Mouse (Mus musculus): ENCODE data around the gene Ceacam9. TPM values are rescaled to one million over a fixed set of nuclear protein-coding genes. Genes with fewer than 3 reads are reported as not detected.
A peak's percentile ranks its signal among the peaks of the same experiment; 100 is the strongest.

Ceacam9 gene
- polyA plus RNA-seq, 1 experiment = 0.07 TPM

DNA sequence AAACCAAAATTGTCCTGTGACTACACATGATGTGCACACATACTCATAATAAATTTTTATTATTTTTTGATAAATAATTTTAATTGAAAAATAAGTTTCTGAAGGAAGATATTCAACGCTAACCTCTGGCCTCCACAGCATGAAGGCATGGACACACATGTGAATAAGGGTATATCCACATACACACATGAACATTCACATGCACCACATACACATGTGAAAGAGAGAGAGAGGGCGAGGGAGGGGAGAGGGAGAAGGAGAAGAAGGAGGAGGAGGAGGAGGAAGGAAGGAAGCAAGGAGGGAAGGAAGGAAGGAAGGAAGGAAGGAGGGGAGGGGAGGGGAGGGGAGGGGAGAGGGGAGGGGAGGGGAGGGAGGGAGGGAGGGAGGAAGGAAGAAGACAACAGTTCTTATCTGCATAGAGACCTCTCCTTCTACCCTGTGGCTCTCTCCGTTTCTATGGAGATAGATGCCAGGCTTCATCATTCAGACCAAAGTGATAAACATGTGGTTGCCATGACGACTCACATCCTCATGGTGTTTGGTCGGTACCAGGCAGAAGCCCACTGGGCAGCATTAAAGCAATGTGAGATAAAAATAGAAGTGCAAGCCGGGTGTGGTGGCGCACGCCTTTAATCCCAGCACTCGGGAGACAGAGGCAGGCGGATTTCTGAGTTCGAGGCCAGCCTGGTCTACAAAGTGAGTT, 37.3 kb downstream of the Ceacam9 start:
- H3K27ac ChIP-seq (ENCODE audit: control insufficient read depth, insufficient read depth, low read length) = no peak overlapping the region
- no peak overlapping the region for H3K4me3 ChIP-seq (ENCODE audit: control insufficient read depth, insufficient read depth, low read length)
- H3K4me1 ChIP-seq (replicated peaks; ENCODE audit: control insufficient read depth, insufficient read depth, low read length) = peaks cover 20% of the 10 kb centered on the region
- TF ChIP-seq POLR2A (IDR thresholded peaks at IDR 0.05; ENCODE audit: control insufficient read depth, extremely low read depth, insufficient read depth, low read length, poor library complexity) = no peak
- no peak for TF ChIP-seq CTCF (IDR thresholded peaks at IDR 0.05; ENCODE audit: borderline replicate concordance, control insufficient read depth, extremely low read depth, insufficient read depth, low read length, poor library complexity)
- no peak for DNase-seq
- H3K36me3 ChIP-seq (ENCODE audit: control insufficient read depth, insufficient read depth, low read length) = no peaks in the 10 kb centered on the region
- H3K27me3 ChIP-seq (ENCODE audit: control insufficient read depth, insufficient read depth, low read length) = no peaks in the 10 kb centered on the region
- WGBS = 77% methylated on average over 10 of the region's 11 CpGs

DNA sequence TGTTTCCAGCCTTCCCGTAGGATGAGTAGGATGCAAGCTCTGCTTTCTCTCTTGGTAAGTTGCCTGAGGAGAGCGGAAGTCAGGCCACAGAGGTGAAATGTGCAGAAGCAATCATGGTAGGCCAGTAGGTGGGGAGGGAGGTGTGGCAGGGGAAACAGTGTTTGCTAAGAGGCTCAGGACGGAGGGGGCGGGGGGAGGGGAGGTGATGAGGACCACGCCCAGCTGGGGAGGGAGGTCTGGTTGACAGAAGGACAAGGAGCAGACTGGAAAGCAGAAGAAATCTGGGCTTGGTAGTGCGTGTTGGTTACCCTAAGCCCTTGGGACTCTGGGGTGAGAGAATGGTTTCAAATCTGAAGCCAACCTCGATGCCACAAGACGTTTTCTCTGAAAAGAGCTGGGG, 38.6 kb downstream of the Ceacam9 start:
- no peak overlapping the region for H3K27ac ChIP-seq (ENCODE audit: control insufficient read depth, insufficient read depth, low read length)
- H3K27me3 ChIP-seq (ENCODE audit: control insufficient read depth, insufficient read depth, low read length) = no peaks in the 10 kb centered on the region
- WGBS = 18% methylated on average over 8 of the region's 8 CpGs

DNA sequence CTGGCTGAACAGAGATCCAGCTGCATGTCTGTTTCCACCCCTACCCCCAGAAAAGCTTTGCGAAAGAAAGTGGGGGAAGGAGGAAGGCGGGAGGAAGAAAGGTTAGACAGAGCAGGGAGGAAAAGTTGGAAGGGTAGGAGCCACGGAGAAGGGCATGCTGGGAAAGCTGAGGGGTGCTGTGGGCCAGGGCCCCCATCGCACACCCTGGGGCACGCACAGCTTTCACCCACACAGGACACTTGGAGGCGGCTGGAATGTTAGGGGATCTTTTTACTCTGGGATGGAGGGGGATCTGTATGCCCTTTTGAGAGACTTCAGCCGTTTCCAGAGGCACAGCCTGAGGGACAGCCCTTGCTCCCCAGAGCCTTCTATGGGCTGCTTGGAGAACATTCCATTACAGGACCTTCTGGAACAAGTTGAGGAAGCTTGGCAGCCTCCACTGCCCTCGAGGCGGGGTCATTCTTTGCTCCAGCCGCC, 39.3 kb downstream of the Ceacam9 start:
- 78% methylated on average over 9 of the region's 10 CpGs for WGBS
- Histone ChIP-seq H3K4me1 (replicated peaks; ENCODE audit: control insufficient read depth, insufficient read depth, low read length) (peaks cover 32% of the 10 kb centered on the region), H3K27me3 (ENCODE audit: control insufficient read depth, insufficient read depth, low read length) (no peaks in the 10 kb centered on the region), H3K4me3 (ENCODE audit: control insufficient read depth, insufficient read depth, low read length) (no peak overlapping the region), H3K36me3 (ENCODE audit: control insufficient read depth, insufficient read depth, low read length) (no peaks in the 10 kb centered on the region), H3K27ac (ENCODE audit: control insufficient read depth, insufficient read depth, low read length) (no peak overlapping the region)
- no peak for DNase-seq
- TF ChIP-seq CTCF (IDR thresholded peaks at IDR 0.05; ENCODE audit: borderline replicate concordance, control insufficient read depth, extremely low read depth, insufficient read depth, low read length, poor library complexity) = no peak
- no peak for TF ChIP-seq POLR2A (IDR thresholded peaks at IDR 0.05; ENCODE audit: control insufficient read depth, extremely low read depth, insufficient read depth, low read length, poor library complexity)

More for the DNA sequence above, 38.6 kb downstream of the Ceacam9 start:
- peaks cover 25% of the 10 kb centered on the region for H3K4me1 ChIP-seq (replicated peaks; ENCODE audit: control insufficient read depth, insufficient read depth, low read length)
- no peaks in the 10 kb centered on the region for H3K36me3 ChIP-seq (ENCODE audit: control insufficient read depth, insufficient read depth, low read length)
- no peak for TF ChIP-seq POLR2A (IDR thresholded peaks at IDR 0.05; ENCODE audit: control insufficient read depth, extremely low read depth, insufficient read depth, low read length, poor library complexity)
- TF ChIP-seq CTCF (IDR thresholded peaks at IDR 0.05; ENCODE audit: borderline replicate concordance, control insufficient read depth, extremely low read depth, insufficient read depth, low read length, poor library complexity) = no peak
- H3K4me3 ChIP-seq (ENCODE audit: control insufficient read depth, insufficient read depth, low read length) = no peak overlapping the region
- DNase-seq = no peak

DNA sequence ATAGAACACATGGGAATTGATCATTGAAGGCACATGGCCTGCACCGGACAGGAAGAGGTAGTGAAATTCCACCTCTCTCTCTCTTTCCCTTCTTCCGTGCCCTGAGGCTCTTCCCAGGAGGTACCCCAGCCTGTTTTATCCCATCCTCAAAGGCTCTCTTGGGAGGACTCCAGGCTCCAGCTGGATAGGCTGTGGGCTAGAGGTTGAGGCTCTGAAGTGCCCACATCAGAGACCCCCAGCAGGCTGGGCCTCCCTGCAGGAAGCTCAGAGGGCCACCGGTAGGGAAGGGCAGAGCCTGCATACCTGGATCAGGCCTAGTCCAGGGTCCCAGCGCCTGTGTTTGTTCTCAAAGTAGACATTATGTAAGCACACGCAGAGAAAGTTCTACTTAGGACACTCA, 39.9 kb downstream of the Ceacam9 start:
- Histone ChIP-seq H3K36me3 (ENCODE audit: control insufficient read depth, insufficient read depth, low read length) (no peaks in the 10 kb centered on the region), H3K4me1 (replicated peaks; ENCODE audit: control insufficient read depth, insufficient read depth, low read length) (peaks cover 37% of the 10 kb centered on the region), H3K27me3 (ENCODE audit: control insufficient read depth, insufficient read depth, low read length) (no peaks in the 10 kb centered on the region), H3K27ac (ENCODE audit: control insufficient read depth, insufficient read depth, low read length) (no peak overlapping the region), H3K4me3 (ENCODE audit: control insufficient read depth, insufficient read depth, low read length) (no peak overlapping the region)
- DNase-seq = no peak
- TF ChIP-seq POLR2A (IDR thresholded peaks at IDR 0.05; ENCODE audit: control insufficient read depth, extremely low read depth, insufficient read depth, low read length, poor library complexity) = no peak
- no peak for TF ChIP-seq CTCF (IDR thresholded peaks at IDR 0.05; ENCODE audit: borderline replicate concordance, control insufficient read depth, extremely low read depth, insufficient read depth, low read length, poor library complexity)
- 64% methylated on average over 5 of the region's 5 CpGs for WGBS

DNA sequence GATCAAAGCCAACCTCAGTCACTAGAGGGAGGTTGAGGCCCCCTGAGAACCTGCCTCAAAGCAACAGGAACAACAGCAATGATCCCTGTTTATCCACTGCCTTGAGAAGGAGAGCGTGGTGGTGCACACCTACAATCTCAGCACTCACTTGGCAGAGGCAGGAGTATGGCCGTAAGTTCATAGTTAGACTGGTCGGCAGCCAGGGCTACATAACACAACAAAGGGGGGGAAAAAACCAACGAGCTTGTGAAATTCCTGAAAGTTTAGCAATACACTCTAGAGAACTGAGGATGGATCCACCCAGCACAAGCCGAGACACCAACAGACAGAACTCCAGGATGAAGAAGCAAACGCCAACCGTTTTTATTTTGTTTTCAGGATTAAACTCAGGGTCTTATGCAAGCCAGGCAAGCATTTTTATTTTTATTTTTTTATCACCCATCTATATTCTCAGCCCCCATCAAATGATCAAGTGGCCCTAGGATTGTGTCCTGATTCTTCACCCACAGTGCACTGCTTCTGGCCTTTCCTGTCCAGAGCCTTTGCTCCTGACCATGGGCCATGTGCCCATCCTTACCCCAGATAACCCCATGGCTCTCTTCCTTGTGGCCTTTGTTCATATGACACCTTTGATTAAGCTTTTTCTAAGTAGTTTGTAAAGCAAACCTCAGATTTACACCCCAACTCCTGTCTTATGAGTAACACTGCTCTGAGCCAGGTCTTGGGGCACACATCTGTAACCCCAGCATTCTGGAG, 41.9 kb downstream of the Ceacam9 start:
- Histone ChIP-seq H3K27me3 (ENCODE audit: control insufficient read depth, insufficient read depth, low read length) (no peaks in the 10 kb centered on the region), H3K4me3 (ENCODE audit: control insufficient read depth, insufficient read depth, low read length) (no peak overlapping the region), H3K4me1 (replicated peaks; ENCODE audit: control insufficient read depth, insufficient read depth, low read length) (peaks cover 49% of the 10 kb centered on the region), H3K27ac (ENCODE audit: control insufficient read depth, insufficient read depth, low read length) (no peak overlapping the region), H3K36me3 (ENCODE audit: control insufficient read depth, insufficient read depth, low read length) (no peaks in the 10 kb centered on the region)
- DNase-seq = no peak
- TF ChIP-seq CTCF (IDR thresholded peaks at IDR 0.05; ENCODE audit: borderline replicate concordance, control insufficient read depth, extremely low read depth, insufficient read depth, low read length, poor library complexity) (no peak), POLR2A (IDR thresholded peaks at IDR 0.05; ENCODE audit: control insufficient read depth, extremely low read depth, insufficient read depth, low read length, poor library complexity) (no peak)
- 98% methylated on average over 7 of the region's 7 CpGs for WGBS

DNA sequence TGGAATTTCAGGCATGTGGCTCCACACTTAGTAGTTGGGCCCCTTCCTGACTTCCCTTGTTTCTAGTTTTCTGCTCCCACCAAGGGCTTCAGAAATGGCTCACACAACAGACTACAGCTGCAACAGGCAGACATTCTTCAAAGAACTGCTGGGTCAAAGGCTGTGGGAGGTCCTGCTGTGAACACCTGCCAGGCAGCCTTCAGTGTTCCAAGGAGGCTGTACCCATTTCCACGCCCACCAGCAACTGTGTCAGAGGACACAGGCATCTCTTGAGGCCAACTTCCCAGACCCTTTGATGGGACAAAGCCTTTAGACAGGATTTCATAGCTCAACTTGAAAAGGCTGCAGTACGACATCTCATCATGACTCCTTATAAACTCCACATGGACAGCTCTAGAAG, 44.7 kb downstream of the Ceacam9 start:
- no peaks in the 10 kb centered on the region for H3K36me3 ChIP-seq (ENCODE audit: control insufficient read depth, insufficient read depth, low read length)
- peaks cover 34% of the 10 kb centered on the region for H3K4me1 ChIP-seq (replicated peaks; ENCODE audit: control insufficient read depth, insufficient read depth, low read length)
- H3K27ac ChIP-seq (ENCODE audit: control insufficient read depth, insufficient read depth, low read length) = peak overlapping the region; percentile 86
- H3K27me3 ChIP-seq (ENCODE audit: control insufficient read depth, insufficient read depth, low read length) = no peaks in the 10 kb centered on the region
- TF ChIP-seq CTCF (IDR thresholded peaks at IDR 0.05; ENCODE audit: borderline replicate concordance, control insufficient read depth, extremely low read depth, insufficient read depth, low read length, poor library complexity) = no peak
- 0 out of 2 replicates have a peak, but pooled peaks have one; percentile 11 for TF ChIP-seq POLR2A (IDR thresholded peaks at IDR 0.05; ENCODE audit: control insufficient read depth, extremely low read depth, insufficient read depth, low read length, poor library complexity)
- H3K4me3 ChIP-seq (ENCODE audit: control insufficient read depth, insufficient read depth, low read length) = no peak overlapping the region
- 23% methylated on average over 2 of the region's 2 CpGs for WGBS
- peak; percentile 69 for DNase-seq

Other genes with a start within 250 kb of the Ceacam9 start
- gene Npas1, start 244.2 kb upstream of the Ceacam9 start, polyA plus RNA-seq (2012; rRNA removed) = 0.17 and 0.28 TPM in 2 replicates
- gene Arhgap35, start 106.9 kb upstream of the Ceacam9 start, polyA plus RNA-seq (2012; rRNA removed) = 13.4 and 14.4 TPM in 2 replicates
- gene Ceacam15, start 46.2 kb upstream of the Ceacam9 start, polyA plus RNA-seq (2012; rRNA removed) = 0.75 and 0.84 TPM in 2 replicates
- gene Ap2s1, start 16.5 kb downstream of the Ceacam9 start, polyA plus RNA-seq (2012; rRNA removed) = 418 and 426 TPM in 2 replicates
- gene Slc1a5, start 59.4 kb downstream of the Ceacam9 start, polyA plus RNA-seq (2012; rRNA removed) = 254 and 310 TPM in 2 replicates
- 307 and 318 TPM in 2 replicates for gene Strn4, start 94.0 kb downstream of the Ceacam9 start, polyA plus RNA-seq (2012; rRNA removed)
- 48.7 and 51.5 TPM in 2 replicates for gene Fkrp, start 94.8 kb downstream of the Ceacam9 start, polyA plus RNA-seq (2012; rRNA removed)
- 363 and 406 TPM in 2 replicates for gene Prkd2, start 121.0 kb downstream of the Ceacam9 start, polyA plus RNA-seq (2012; rRNA removed)
- 3.8 and 4.4 TPM in 2 replicates for gene Dact3, start 153.4 kb downstream of the Ceacam9 start, polyA plus RNA-seq (2012; rRNA removed)
- 0.62 and 1.7 TPM in 2 replicates for gene Gng8, start 169.9 kb downstream of the Ceacam9 start, polyA plus RNA-seq (2012; rRNA removed)
- 11.3 and 11.4 TPM in 2 replicates for gene Ptgir, start 184.6 kb downstream of the Ceacam9 start, polyA plus RNA-seq (2012; rRNA removed)
- 398 and 475 TPM in 2 replicates for gene Calm3, start 202.2 kb downstream of the Ceacam9 start, polyA plus RNA-seq (2012; rRNA removed)
- gene Pnmal2, start 222.8 kb downstream of the Ceacam9 start, polyA plus RNA-seq (2012; rRNA removed) = 2.2 and 3.0 TPM in 2 replicates
- not detected in 2 replicates for gene Pnmal1, start 237.8 kb downstream of the Ceacam9 start, polyA plus RNA-seq (2012; rRNA removed)

All from thymus, adult 2 months (tissue).